Mouse (Mus musculus) limb, embryonic 13.5 days (tissue): Measurements from ENCODE around the gene Nuak2. TPM values are rescaled to one million over a fixed set of nuclear protein-coding genes. Genes with fewer than 3 reads are reported as not detected.

Experiments used
- ATAC-seq: fragments of 200-750 bp; cut with Nextera tagmentation; 2 replicates; pipeline ENCODE4 v1.8.0; 2017; ENCODE audit warnings: low read depth, moderate number of reproducible peaks, moderate TSS enrichment; ENCODE audit not compliant: low FRiP score
- H3K27ac ChIP-seq: fragments of 300-500 bp; sonication (generic); 2 replicates; pipeline ENCODE4 v1.5.1; 2015; ENCODE audit warnings: inconsistent platforms, mild to moderate bottlenecking, moderate library complexity
- H3K27me3 ChIP-seq: fragments of 300-500 bp; sonication (generic); 2 replicates; pipeline ENCODE4 v1.6.1; 2015; ENCODE audit warnings: mild to moderate bottlenecking, inconsistent platforms
- H3K36me3 ChIP-seq: fragments of 300-500 bp; sonication (generic); 2 replicates; pipeline ENCODE4 v1.6.1; 2015; ENCODE audit warnings: inconsistent platforms, mild to moderate bottlenecking, moderate library complexity
- H3K4me1 ChIP-seq: fragments of 300-500 bp; sonication (generic); 2 replicates; pipeline ENCODE4 v1.6.1; 2015; ENCODE audit warnings: inconsistent platforms
- H3K4me2 ChIP-seq: fragments of 300-500 bp; sonication (generic); replicated peaks from 2 replicates; pipeline ENCODE4 v1.6.1; 2015; ENCODE audit warnings: inconsistent platforms, mild to moderate bottlenecking, moderate library complexity
- H3K4me3 ChIP-seq: fragments of 300-500 bp; sonication (generic); 2 replicates; pipeline ENCODE4 v1.5.1; 2015; ENCODE audit warnings: moderate library complexity, mild to moderate bottlenecking, inconsistent platforms
- H3K9ac ChIP-seq: fragments of 300-500 bp; sonication (generic); 2 replicates; pipeline ENCODE4 v1.6.1; 2015; ENCODE audit warnings: mild to moderate bottlenecking, inconsistent platforms
- H3K9me3 ChIP-seq: fragments of 300-500 bp; sonication (generic); 2 replicates; pipeline ENCODE4 v1.6.1; 2016; ENCODE audit warnings: inconsistent platforms
- WGBS: fragments of 180-500 bp; shearing (Covaris S2); methylation state at CpG from one replicate; pipeline ENCODE4 v1.1.7; 2015; 5-methylcytosine and 5-hydroxymethylcytosine counted together
- polyA plus RNA-seq: library from polyadenylated mRNA; unstranded; fragments of >200 nt; fragmentation: Nextera tagmentation; extraction: Ambion mirVana; gene quantifications from 2 replicates; pipeline ENCODE4 v1.2.1, GENCODE M21; 2015

Nuak2 gene
- polyA plus RNA-seq, 1 experiment from 2014 or later: 1.2 TPM

DNA sequence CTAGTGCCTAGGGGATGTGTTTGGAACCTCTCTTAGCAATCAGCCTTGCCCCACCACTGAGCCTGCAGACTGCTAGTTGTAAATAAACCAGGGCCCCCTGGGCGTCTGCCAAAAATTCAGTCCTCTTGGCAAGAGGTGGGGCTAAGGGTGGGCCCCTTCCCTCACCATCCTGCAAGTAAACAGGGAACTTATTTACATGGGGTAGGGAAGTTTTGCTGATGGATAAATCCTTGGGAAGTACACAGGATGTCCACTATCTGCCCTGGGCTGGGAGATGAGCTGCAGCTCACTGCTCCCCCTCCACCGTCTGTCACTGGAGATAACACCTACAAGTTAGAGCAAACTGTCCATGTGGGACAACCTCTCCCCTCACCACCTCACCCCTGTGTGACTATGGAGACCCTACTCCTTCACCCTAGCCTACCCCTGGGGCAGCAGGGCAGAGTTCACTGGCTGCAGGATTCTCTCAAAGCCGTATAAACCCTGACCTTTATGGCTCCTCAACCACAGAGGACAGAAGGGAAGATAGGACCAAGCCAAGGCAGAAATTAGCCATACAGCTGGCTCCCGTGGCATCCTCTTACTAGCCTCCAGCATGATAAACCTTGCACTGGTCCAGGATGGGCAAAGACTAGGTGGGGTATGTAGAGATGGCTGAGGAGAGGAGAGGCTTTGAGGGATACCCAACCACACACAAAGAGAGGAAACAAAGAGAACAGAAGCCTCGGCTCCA, 58.4 kb downstream of the Nuak2 start:
- H3K4me3 ChIP-seq: no peak overlapping the region
- H3K27ac ChIP-seq: peak overlapping the region; percentile 70
- H3K4me1 ChIP-seq: peaks cover 47% of the 10 kb centered on the region
- 35% methylated on average over 5 of the region's 5 CpGs for WGBS
- H3K9me3 ChIP-seq: no peaks in the 10 kb centered on the region
- no peaks in the 10 kb centered on the region for H3K27me3 ChIP-seq
- H3K36me3 ChIP-seq: peaks cover 51% of the 10 kb centered on the region
- peak; percentile 60 for ATAC-seq
- peak overlapping the region; percentile 5; the same call in 1 of the 2 replicates for H3K4me2 ChIP-seq
- H3K9ac ChIP-seq: no peak overlapping the region

DNA sequence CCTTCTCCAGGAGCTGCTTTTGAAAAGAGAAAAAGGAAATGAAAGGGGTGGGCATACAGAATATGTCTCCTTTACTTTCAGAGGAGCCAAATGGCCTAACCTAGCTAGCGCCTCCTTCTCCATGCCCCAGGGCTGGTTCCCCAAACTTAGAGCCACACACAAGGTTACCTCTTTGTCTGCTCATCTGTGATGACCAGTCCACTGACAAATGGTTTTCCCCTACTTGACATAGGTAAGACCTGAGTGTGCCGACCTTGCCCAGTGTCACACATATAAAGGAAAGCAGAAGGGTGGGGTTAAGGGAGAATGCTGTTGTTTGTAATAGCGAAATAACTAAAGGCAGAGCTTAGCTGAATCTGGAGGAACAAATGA, 58.9 kb downstream of the Nuak2 start:
- Histone ChIP-seq H3K9ac (no peak overlapping the region), H3K4me2 (no peak overlapping the region), H3K4me3 (no peak overlapping the region), H3K27me3 (no peaks in the 10 kb centered on the region), H3K36me3 (peaks cover 51% of the 10 kb centered on the region), H3K4me1 (peaks cover 47% of the 10 kb centered on the region), H3K9me3 (no peaks in the 10 kb centered on the region), H3K27ac (peak overlapping the region; percentile 70)
- 69% methylated on average over 3 of the region's 3 CpGs for WGBS
- ATAC-seq: no peak

DNA sequence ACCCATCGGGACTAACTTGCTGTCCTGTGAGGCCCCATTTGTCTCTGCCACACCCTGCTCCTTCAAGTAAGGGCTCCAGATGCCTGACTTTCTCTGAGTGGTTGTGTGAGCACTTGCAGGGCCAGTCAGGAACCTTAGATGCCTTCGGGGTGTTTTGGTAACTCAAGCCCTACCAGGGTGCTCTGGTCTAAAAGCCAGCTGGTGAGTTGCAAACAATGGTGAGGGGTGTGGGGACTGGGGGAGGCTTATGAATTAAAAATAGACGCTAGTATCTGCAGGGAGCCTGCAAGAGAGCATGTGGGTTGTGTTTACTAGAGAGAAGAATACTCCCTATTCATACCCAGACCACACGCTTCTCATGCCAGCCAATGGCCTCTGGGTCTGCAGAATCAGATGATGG, 59.3 kb downstream of the Nuak2 start:
- 31% methylated on average over 4 of the region's 4 CpGs for WGBS
- no peak overlapping the region for H3K4me3 ChIP-seq
- peak overlapping the region; percentile 70 for H3K27ac ChIP-seq
- ATAC-seq: peak; percentile 18; the same call in 1 of the 2 replicates
- H3K9me3 ChIP-seq: no peaks in the 10 kb centered on the region
- H3K4me1 ChIP-seq: peaks cover 47% of the 10 kb centered on the region
- H3K9ac ChIP-seq: no peak overlapping the region
- H3K4me2 ChIP-seq: no peak overlapping the region
- peaks cover 51% of the 10 kb centered on the region for H3K36me3 ChIP-seq
- no peaks in the 10 kb centered on the region for H3K27me3 ChIP-seq

DNA sequence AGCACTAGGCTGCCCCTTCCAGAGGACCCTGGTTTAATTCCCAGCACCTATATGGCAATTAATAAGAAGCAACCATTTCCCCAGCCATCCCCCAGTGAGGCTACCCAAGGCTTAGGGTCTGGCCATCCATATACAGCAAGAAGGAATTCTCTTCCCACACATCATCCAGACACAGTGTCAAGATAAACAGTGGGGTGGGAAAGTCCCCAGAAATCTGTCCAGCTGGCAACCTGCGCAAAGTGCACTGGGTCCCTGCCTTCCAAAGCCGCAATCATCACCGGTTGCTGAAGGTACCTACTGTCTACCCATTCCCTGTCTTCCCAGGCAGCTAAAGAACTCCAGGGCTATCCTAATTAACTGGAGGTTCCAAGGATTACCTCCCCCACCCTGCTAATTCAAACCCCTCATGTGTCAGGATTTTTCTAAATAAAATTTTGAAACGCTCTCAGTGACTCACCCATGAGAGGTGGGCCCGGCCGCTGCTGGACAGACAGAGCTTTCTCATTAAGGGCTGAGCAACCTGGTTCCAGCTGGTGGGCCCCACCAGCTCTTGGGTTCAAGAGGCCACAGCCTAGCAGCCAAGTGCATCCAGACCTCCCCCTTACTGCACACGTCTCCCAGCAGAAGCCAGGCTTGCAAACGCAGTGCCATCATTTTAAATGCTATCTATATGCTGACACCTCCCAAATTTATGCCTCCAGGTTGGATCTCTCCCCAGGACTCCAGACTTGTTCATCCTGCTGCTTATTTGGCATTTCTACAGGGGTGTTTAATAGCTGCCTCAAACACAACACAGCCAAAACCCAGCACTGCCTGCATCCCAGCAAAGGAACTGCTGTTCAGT, 60.5 kb downstream of the Nuak2 start:
- H3K4me3 ChIP-seq: no peak overlapping the region
- H3K27me3 ChIP-seq: no peaks in the 10 kb centered on the region
- no peak overlapping the region for H3K4me2 ChIP-seq
- peaks cover 50% of the 10 kb centered on the region for H3K36me3 ChIP-seq
- peaks cover 47% of the 10 kb centered on the region for H3K4me1 ChIP-seq
- no peak overlapping the region for H3K27ac ChIP-seq
- no peak overlapping the region for H3K9ac ChIP-seq
- no peak for ATAC-seq
- H3K9me3 ChIP-seq: no peaks in the 10 kb centered on the region
- 62% methylated on average over 8 of the region's 8 CpGs for WGBS

DNA sequence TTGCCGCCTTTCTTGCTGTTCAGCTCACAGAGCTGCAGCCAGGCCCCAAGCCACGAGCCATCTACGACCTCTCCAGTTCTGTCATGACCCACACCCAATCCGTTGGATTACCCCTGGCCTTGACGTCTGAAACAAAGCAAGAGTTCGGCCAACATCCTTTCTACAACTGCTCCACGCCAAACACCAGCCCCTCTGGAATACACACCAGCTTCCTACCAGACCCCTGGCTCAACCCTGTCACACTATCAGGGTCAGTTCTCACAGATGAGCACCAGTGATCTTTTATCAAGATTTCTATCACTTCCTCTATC, 61.1 kb downstream of the Nuak2 start:
- Histone ChIP-seq H3K36me3 (peaks cover 51% of the 10 kb centered on the region), H3K9ac (no peak overlapping the region), H3K4me2 (no peak overlapping the region), H3K27ac (no peak overlapping the region), H3K4me3 (no peak overlapping the region), H3K9me3 (no peaks in the 10 kb centered on the region), H3K27me3 (no peaks in the 10 kb centered on the region), H3K4me1 (peaks cover 47% of the 10 kb centered on the region)
- WGBS: 54% methylated on average over 7 of the region's 7 CpGs
- ATAC-seq: no peak

DNA sequence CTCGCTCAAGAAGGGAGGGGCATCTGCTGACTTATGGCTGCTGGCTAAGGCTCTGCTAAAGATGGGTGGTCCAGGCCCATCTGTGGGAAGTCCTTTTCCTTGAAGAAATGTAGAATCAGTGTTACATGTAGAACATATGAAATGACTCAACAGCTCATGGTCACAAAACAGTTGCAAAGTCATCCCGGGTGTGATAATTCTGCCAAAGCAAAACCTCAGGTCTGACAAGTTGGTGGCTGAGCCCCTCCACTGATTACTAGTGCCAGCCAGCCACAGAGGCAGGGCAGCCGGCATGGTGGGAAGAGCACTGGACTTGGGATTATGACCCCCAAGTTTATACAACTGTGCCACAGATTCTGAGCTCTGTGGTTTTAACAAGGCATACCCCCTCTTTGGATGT, 61.9 kb downstream of the Nuak2 start:
- H3K4me2 ChIP-seq: no peak overlapping the region
- no peak overlapping the region for H3K4me3 ChIP-seq
- ATAC-seq: no peak
- no peaks in the 10 kb centered on the region for H3K9me3 ChIP-seq
- WGBS: 78% methylated on average over 3 of the region's 3 CpGs
- H3K36me3 ChIP-seq: peaks cover 49% of the 10 kb centered on the region
- no peak overlapping the region for H3K9ac ChIP-seq
- no peaks in the 10 kb centered on the region for H3K27me3 ChIP-seq
- H3K4me1 ChIP-seq: peaks cover 47% of the 10 kb centered on the region
- no peak overlapping the region for H3K27ac ChIP-seq

DNA sequence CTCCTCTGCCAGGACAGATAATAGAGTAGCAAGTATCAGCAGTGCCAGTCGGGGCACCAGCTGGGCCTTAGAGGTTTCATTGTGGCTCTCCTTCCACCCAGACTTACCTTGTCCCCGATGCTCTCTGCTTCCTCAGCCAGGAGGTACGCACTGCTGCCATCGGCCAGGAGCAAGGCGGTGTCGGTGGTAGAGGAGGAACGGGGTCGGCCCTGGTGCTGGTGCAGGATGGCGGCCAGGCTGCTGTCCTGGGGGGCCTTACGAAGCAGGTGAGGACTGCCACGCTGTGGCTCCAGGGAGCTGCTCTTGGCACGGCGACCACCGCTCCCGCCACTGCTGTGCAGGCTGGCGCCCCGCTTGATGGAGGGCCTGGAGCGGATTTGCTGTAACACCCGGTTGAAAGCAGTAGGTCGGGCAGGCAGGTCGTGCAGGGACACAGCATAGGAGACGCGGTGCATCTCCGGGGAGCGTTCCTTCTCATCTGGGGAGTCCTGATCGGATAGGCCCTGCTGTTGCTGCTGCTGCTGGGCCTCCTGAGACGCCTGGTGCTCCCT, 64.7 kb downstream of the Nuak2 start:
- Histone ChIP-seq H3K9me3 (no peaks in the 10 kb centered on the region), H3K27me3 (no peaks in the 10 kb centered on the region), H3K9ac (no peak overlapping the region), H3K27ac (no peak overlapping the region), H3K4me2 (no peak overlapping the region), H3K4me1 (peaks cover 33% of the 10 kb centered on the region), H3K36me3 (peaks cover 47% of the 10 kb centered on the region), H3K4me3 (no peak overlapping the region)
- WGBS: 88% methylated on average over 27 of the region's 27 CpGs
- no peak for ATAC-seq

DNA sequence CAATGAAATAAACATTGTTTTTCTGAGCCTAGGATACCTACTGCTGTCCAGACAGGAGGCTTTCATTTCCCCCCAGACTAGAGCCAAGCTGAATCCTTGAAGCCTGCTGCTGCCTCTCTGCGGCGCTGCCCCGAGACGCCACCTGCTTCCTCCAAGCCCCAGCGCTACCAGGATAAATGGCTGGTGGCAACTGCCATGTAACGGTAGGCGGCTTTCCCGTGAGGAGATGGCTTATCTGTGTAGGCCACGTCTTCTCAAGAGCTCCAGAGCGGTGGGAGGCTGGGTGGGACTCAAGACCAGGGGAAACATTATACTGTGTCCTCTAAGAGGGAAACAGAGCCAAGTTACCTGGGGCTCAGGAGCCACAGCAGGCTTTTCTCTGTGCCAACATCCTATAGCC, 66.0 kb downstream of the Nuak2 start:
- Histone ChIP-seq H3K9me3 (no peaks in the 10 kb centered on the region), H3K27me3 (no peaks in the 10 kb centered on the region), H3K4me1 (peaks cover 31% of the 10 kb centered on the region), H3K4me2 (no peak overlapping the region), H3K9ac (no peak overlapping the region), H3K4me3 (no peak overlapping the region), H3K36me3 (peaks cover 47% of the 10 kb centered on the region), H3K27ac (no peak overlapping the region)
- 81% methylated on average over 10 of the region's 10 CpGs for WGBS
- ATAC-seq: no peak

Other genes starting within 250 kb of the Nuak2 start
- 10.3 and 11.0 TPM in 2 replicates for gene Mfsd4a, start 248.1 kb upstream of the Nuak2 start, polyA plus RNA-seq
- gene Cdk18, start 176.4 kb upstream of the Nuak2 start, polyA plus RNA-seq: 2.7 and 3.6 TPM in 2 replicates
- gene Lemd1, start 124.7 kb upstream of the Nuak2 start, polyA plus RNA-seq: 0.69 and 1.1 TPM in 2 replicates
- gene AC124108.1, start 124.7 kb upstream of the Nuak2 start, polyA plus RNA-seq: 0.19 and 0.43 TPM in 2 replicates
- gene Gm10188, start 86.4 kb upstream of the Nuak2 start, polyA plus RNA-seq: not detected in 2 replicates
- 0.09 and 0.11 TPM in 2 replicates for gene Klhdc8a, start 17.5 kb upstream of the Nuak2 start, polyA plus RNA-seq
- gene Tmcc2, start 75.2 kb downstream of the Nuak2 start, polyA plus RNA-seq: 12.0 and 14.4 TPM in 2 replicates
- 15.8 and 18.0 TPM in 2 replicates for gene Dstyk, start 101.4 kb downstream of the Nuak2 start, polyA plus RNA-seq
- gene Rbbp5, start 161.2 kb downstream of the Nuak2 start, polyA plus RNA-seq: 51.1 and 55.2 TPM in 2 replicates
- 1.7 and 2.0 TPM in 2 replicates for gene Tmem81, start 190.1 kb downstream of the Nuak2 start, polyA plus RNA-seq
- gene Cntn2, start 227.1 kb downstream of the Nuak2 start, polyA plus RNA-seq: 0.94 and 0.95 TPM in 2 replicates